Mouse (Mus musculus): ENCODE data around the gene Zmynd8. TPM values are rescaled to one million over a fixed set of nuclear protein-coding genes. Genes with fewer than 3 reads are reported as not detected.

The Zmynd8 gene
- polyA plus RNA-seq, 1 experiment from 2014 or later, result 45.3 TPM

- H3K4me3 ChIP-seq (replicated peaks; ENCODE audit: low read length), result peak overlapping the region; percentile 23; the same call in 1 of the 2 replicates
- H3K9ac ChIP-seq (ENCODE audit: low read length), result peak overlapping the region; percentile 71
- no peaks in the 10 kb centered on the region for H3K36me3 ChIP-seq (ENCODE audit: control insufficient read depth, insufficient read depth, low read length)
- peak overlapping the region; percentile 100 for H3K27ac ChIP-seq (ENCODE audit: low read length)
- H3K27me3 ChIP-seq (ENCODE audit: control insufficient read depth, insufficient read depth, low read length), result no peaks in the 10 kb centered on the region
- H3K9me3 ChIP-seq (replicated peaks; ENCODE audit: control insufficient read depth, low read length), result no peaks in the 10 kb centered on the region
- peak overlapping the region; percentile 78 for H3K4me2 ChIP-seq (ENCODE audit: low read depth, low read length)
- peaks cover 83% of the 10 kb centered on the region for H3K4me1 ChIP-seq (ENCODE audit: control insufficient read depth, insufficient read depth, low read length)
- WGBS, result 13% methylated on average over 16 of the region's 16 CpGs
- ATAC-seq (ENCODE audit: insufficient read depth, low FRiP score), result no peak
Observed at GRCm38 (mm10) chr2:165879403-165880178, 19.2 kb downstream of the Zmynd8 start.

- ATAC-seq (ENCODE audit: insufficient read depth, low FRiP score), result no peak
- Histone ChIP-seq H3K4me2 (ENCODE audit: low read depth, low read length) (peak overlapping the region; percentile 78), H3K36me3 (ENCODE audit: control insufficient read depth, insufficient read depth, low read length) (no peaks in the 10 kb centered on the region), H3K9me3 (replicated peaks; ENCODE audit: control insufficient read depth, low read length) (no peaks in the 10 kb centered on the region), H3K27me3 (ENCODE audit: control insufficient read depth, insufficient read depth, low read length) (no peaks in the 10 kb centered on the region), H3K4me1 (ENCODE audit: control insufficient read depth, insufficient read depth, low read length) (peaks cover 90% of the 10 kb centered on the region), H3K9ac (ENCODE audit: low read length) (peak overlapping the region; percentile 71), H3K27ac (ENCODE audit: low read length) (peak overlapping the region; percentile 100), H3K4me3 (replicated peaks; ENCODE audit: low read length) (peak overlapping the region; percentile 10)
- WGBS, result 34% methylated on average over 8 of the region's 8 CpGs
Observed at GRCm38 (mm10) chr2:165878907-165879361, 19.9 kb downstream of the Zmynd8 start.

- 17% methylated on average over 10 of the region's 10 CpGs for WGBS
- H3K4me1 ChIP-seq (ENCODE audit: control insufficient read depth, insufficient read depth, low read length), result peaks cover 98% of the 10 kb centered on the region
- ATAC-seq (ENCODE audit: insufficient read depth, low FRiP score), result no peak
- peak overlapping the region; percentile 68 for H3K27ac ChIP-seq (ENCODE audit: low read length)
- H3K4me2 ChIP-seq (ENCODE audit: low read depth, low read length), result peak overlapping the region; percentile 78
- no peaks in the 10 kb centered on the region for H3K36me3 ChIP-seq (ENCODE audit: control insufficient read depth, insufficient read depth, low read length)
- peak overlapping the region; percentile 71; the same call in 1 of the 2 replicates for H3K9ac ChIP-seq (ENCODE audit: low read length)
- H3K9me3 ChIP-seq (replicated peaks; ENCODE audit: control insufficient read depth, low read length), result no peaks in the 10 kb centered on the region
- no peak overlapping the region for H3K4me3 ChIP-seq (replicated peaks; ENCODE audit: low read length)
- H3K27me3 ChIP-seq (ENCODE audit: control insufficient read depth, insufficient read depth, low read length), result no peaks in the 10 kb centered on the region
Observed at GRCm38 (mm10) chr2:165878021-165878585, 20.7 kb downstream of the Zmynd8 start.

- Histone ChIP-seq H3K4me1 (ENCODE audit: control insufficient read depth, insufficient read depth, low read length) (peaks cover 94% of the 10 kb centered on the region), H3K4me2 (ENCODE audit: low read depth, low read length) (no peak overlapping the region), H3K9ac (ENCODE audit: low read length) (no peak overlapping the region)
Observed at GRCm38 (mm10) chr2:165877180-165877579, 21.6 kb downstream of the Zmynd8 start.

GRCm38 (mm10) chr2:165876201-165876918, 22.5 kb downstream of the Zmynd8 start:
- Histone ChIP-seq H3K27ac (ENCODE audit: low read length) (peak overlapping the region; percentile 94), H3K9me3 (replicated peaks; ENCODE audit: control insufficient read depth, low read length) (no peaks in the 10 kb centered on the region), H3K4me2 (ENCODE audit: low read depth, low read length) (no peak overlapping the region), H3K4me1 (ENCODE audit: control insufficient read depth, insufficient read depth, low read length) (peaks cover 86% of the 10 kb centered on the region), H3K9ac (ENCODE audit: low read length) (peak overlapping the region; percentile 29; the same call in 1 of the 2 replicates), H3K4me3 (replicated peaks; ENCODE audit: low read length) (no peak overlapping the region), H3K27me3 (ENCODE audit: control insufficient read depth, insufficient read depth, low read length) (no peaks in the 10 kb centered on the region), H3K36me3 (ENCODE audit: control insufficient read depth, insufficient read depth, low read length) (no peaks in the 10 kb centered on the region)
- 44% methylated on average over 8 of the region's 8 CpGs for WGBS
- ATAC-seq (ENCODE audit: insufficient read depth, low FRiP score), result no peak

More at GRCm38 (mm10) chr2:165877180-165877579, 21.6 kb downstream of the Zmynd8 start:
- Histone ChIP-seq H3K27me3 (ENCODE audit: control insufficient read depth, insufficient read depth, low read length) (no peaks in the 10 kb centered on the region), H3K4me3 (replicated peaks; ENCODE audit: low read length) (no peak overlapping the region), H3K27ac (ENCODE audit: low read length) (peak overlapping the region; percentile 68; the same call in 1 of the 2 replicates), H3K9me3 (replicated peaks; ENCODE audit: control insufficient read depth, low read length) (no peaks in the 10 kb centered on the region), H3K36me3 (ENCODE audit: control insufficient read depth, insufficient read depth, low read length) (no peaks in the 10 kb centered on the region)
- WGBS, result 68% methylated on average over 4 of the region's 4 CpGs
- no peak for ATAC-seq (ENCODE audit: insufficient read depth, low FRiP score)

GRCm38 (mm10) chr2:165875406-165875955, 23.3 kb downstream of the Zmynd8 start:
- Histone ChIP-seq H3K9ac (ENCODE audit: low read length) (peak overlapping the region; percentile 68), H3K4me3 (replicated peaks; ENCODE audit: low read length) (no peak overlapping the region), H3K27me3 (ENCODE audit: control insufficient read depth, insufficient read depth, low read length) (no peaks in the 10 kb centered on the region), H3K9me3 (replicated peaks; ENCODE audit: control insufficient read depth, low read length) (no peaks in the 10 kb centered on the region), H3K4me1 (ENCODE audit: control insufficient read depth, insufficient read depth, low read length) (peaks cover 77% of the 10 kb centered on the region), H3K27ac (ENCODE audit: low read length) (peak overlapping the region; percentile 94), H3K4me2 (ENCODE audit: low read depth, low read length) (peak overlapping the region; percentile 46), H3K36me3 (ENCODE audit: control insufficient read depth, insufficient read depth, low read length) (no peaks in the 10 kb centered on the region)
- peak; percentile 2; the same call in 1 of the 2 replicates for ATAC-seq (ENCODE audit: insufficient read depth, low FRiP score)
- WGBS, result 26% methylated on average over 13 of the region's 13 CpGs

GRCm38 (mm10) chr2:165874461-165875339, 24.1 kb downstream of the Zmynd8 start:
- H3K4me3 ChIP-seq (replicated peaks; ENCODE audit: low read length), result no peak overlapping the region

GRCm38 (mm10) chr2:165873777-165874176, 25.0 kb downstream of the Zmynd8 start:
- Histone ChIP-seq H3K4me2 (ENCODE audit: low read depth, low read length) (no peak overlapping the region), H3K9ac (ENCODE audit: low read length) (0 out of 2 replicates have a peak overlapping the region, but pooled peaks have one; percentile 15), H3K27ac (ENCODE audit: low read length) (peak overlapping the region; percentile 94), H3K9me3 (replicated peaks; ENCODE audit: control insufficient read depth, low read length) (no peaks in the 10 kb centered on the region), H3K4me3 (replicated peaks; ENCODE audit: low read length) (no peak overlapping the region), H3K36me3 (ENCODE audit: control insufficient read depth, insufficient read depth, low read length) (no peaks in the 10 kb centered on the region), H3K4me1 (ENCODE audit: control insufficient read depth, insufficient read depth, low read length) (peaks cover 75% of the 10 kb centered on the region), H3K27me3 (ENCODE audit: control insufficient read depth, insufficient read depth, low read length) (no peaks in the 10 kb centered on the region)
- WGBS, result 62% methylated on average over 3 of the region's 3 CpGs
- ATAC-seq (ENCODE audit: insufficient read depth, low FRiP score), result peak; percentile 22; the same call in 1 of the 2 replicates

More at GRCm38 (mm10) chr2:165874461-165875339, 24.1 kb downstream of the Zmynd8 start:
- WGBS, result 35% methylated on average over 13 of the region's 13 CpGs
- no peaks in the 10 kb centered on the region for H3K27me3 ChIP-seq (ENCODE audit: control insufficient read depth, insufficient read depth, low read length)
- peak overlapping the region; percentile 68 for H3K9ac ChIP-seq (ENCODE audit: low read length)
- peak; percentile 85 for ATAC-seq (ENCODE audit: insufficient read depth, low FRiP score)
- H3K27ac ChIP-seq (ENCODE audit: low read length), result peak overlapping the region; percentile 94
- H3K9me3 ChIP-seq (replicated peaks; ENCODE audit: control insufficient read depth, low read length), result no peaks in the 10 kb centered on the region
- H3K36me3 ChIP-seq (ENCODE audit: control insufficient read depth, insufficient read depth, low read length), result no peaks in the 10 kb centered on the region
- peak overlapping the region; percentile 46 for H3K4me2 ChIP-seq (ENCODE audit: low read depth, low read length)
- peaks cover 75% of the 10 kb centered on the region for H3K4me1 ChIP-seq (ENCODE audit: control insufficient read depth, insufficient read depth, low read length)
